Mouse (Mus musculus) heart, embryonic 11.5 days (tissue): ENCODE measurements around the gene Farp1. TPM values are rescaled to one million over a fixed set of nuclear protein-coding genes. Genes with fewer than 3 reads are reported as not detected.
A peak's percentile ranks its signal among the peaks of the same experiment; 100 is the strongest.

Source experiments
- ATAC-seq: fragments of 200-750 bp; cut with Nextera tagmentation; replicated peaks from 2 replicates; pipeline ENCODE4 v1.8.0; 2017; ENCODE audit warnings: moderate library complexity; ENCODE audit not compliant: insufficient number of reproducible peaks, low FRiP score, low TSS enrichment
- H3K27ac ChIP-seq: fragments of 300-500 bp; sonication (generic); 2 replicates; pipeline ENCODE4 v1.5.1; 2014; ENCODE audit warnings: mild to moderate bottlenecking, low read depth, low read length
- H3K27me3 ChIP-seq: fragments of 300-500 bp; sonication (generic); 2 replicates; pipeline ENCODE4 v1.6.1; 2014; ENCODE audit warnings: mild to moderate bottlenecking, low read length, mixed read lengths; ENCODE audit not compliant: control insufficient read depth, insufficient read depth
- H3K36me3 ChIP-seq: fragments of 300-500 bp; sonication (generic); 2 replicates; pipeline ENCODE4 v1.6.1; 2014; ENCODE audit warnings: mild to moderate bottlenecking, low read length, moderate library complexity, mixed read lengths; ENCODE audit not compliant: control insufficient read depth, insufficient read depth
- H3K4me1 ChIP-seq: fragments of 300-500 bp; sonication (generic); 2 replicates; pipeline ENCODE4 v1.6.1; 2014; ENCODE audit warnings: low read length; ENCODE audit not compliant: control insufficient read depth, insufficient read depth
- H3K4me2 ChIP-seq: fragments of 300-500 bp; sonication (generic); 2 replicates; pipeline ENCODE4 v1.6.1; 2014; ENCODE audit warnings: mild to moderate bottlenecking, moderate library complexity
- H3K4me3 ChIP-seq: fragments of 300-500 bp; sonication (generic); 2 replicates; pipeline ENCODE4 v1.5.1; 2014; ENCODE audit warnings: low read depth, low read length
- H3K9ac ChIP-seq: fragments of 300-500 bp; sonication (generic); 2 replicates; pipeline ENCODE4 v1.6.1; 2014; ENCODE audit warnings: mild to moderate bottlenecking, low read depth, low read length, moderate library complexity
- H3K9me3 ChIP-seq: fragments of 300-500 bp; sonication (generic); replicated peaks from 2 replicates; pipeline ENCODE4 v1.6.1; 2016; ENCODE audit warnings: low read length; ENCODE audit not compliant: control insufficient read depth
- WGBS: fragments of 180-500 bp; shearing (Covaris S2); extraction: QIAGEN DNeasy Blood & Tissue Kit; methylation state at CpG from one replicate; pipeline ENCODE4 v1.1.7; 2014; ENCODE audit not compliant: insufficient replicate concordance; 5-methylcytosine and 5-hydroxymethylcytosine counted together
- polyA plus RNA-seq: library from polyadenylated mRNA; unstranded; fragments of >200 nt; fragmentation: Nextera tagmentation; extraction: Ambion mirVana; gene quantifications from 2 replicates; pipeline ENCODE4 v1.2.1, GENCODE M21; 2014

Gene Farp1
- polyA plus RNA-seq, 1 experiment from 2014 or later = 28.1 TPM

- Histone ChIP-seq H3K4me2 (no peak overlapping the region), H3K4me1 (no peaks in the 10 kb centered on the region), H3K4me3 (no peak overlapping the region), H3K9me3 (no peaks in the 10 kb centered on the region), H3K9ac (no peak overlapping the region), H3K27ac (no peak overlapping the region), H3K36me3 (no peaks in the 10 kb centered on the region), H3K27me3 (no peaks in the 10 kb centered on the region)
- 59% methylated on average over 8 of the region's 8 CpGs for whole genome bisulfite sequencing
- no peak for ATAC-seq
Measured at GRCm38 (mm10) chr14:121025381-121025780, 9.6 kb upstream of the Farp1 start.

- 80% methylated on average over 2 of the region's 2 CpGs for WGBS
Measured at GRCm38 (mm10) chr14:121031396-121031795, 3.6 kb upstream of the Farp1 start.

GRCm38 (mm10) chr14:121034525-121034924 lies 475 bp upstream of the Farp1 start:
- no peaks in the 10 kb centered on the region for H3K27me3 ChIP-seq
- no peak overlapping the region for H3K27ac ChIP-seq
- no peaks in the 10 kb centered on the region for H3K9me3 ChIP-seq
- WGBS = 21% methylated on average over 10 of the region's 10 CpGs
- peak overlapping the region; percentile 87 for H3K4me3 ChIP-seq
- H3K9ac ChIP-seq = peak overlapping the region; percentile 94; the same call in 1 of the 2 replicates
- no peak for ATAC-seq
- H3K4me1 ChIP-seq = peaks cover 30% of the 10 kb centered on the region
- H3K4me2 ChIP-seq = peak overlapping the region; percentile 92
- H3K36me3 ChIP-seq = no peaks in the 10 kb centered on the region

More at GRCm38 (mm10) chr14:121031396-121031795, 3.6 kb upstream of the Farp1 start:
- no peak overlapping the region for H3K4me2 ChIP-seq
- no peak overlapping the region for H3K9ac ChIP-seq
- H3K27ac ChIP-seq = no peak overlapping the region
- H3K4me1 ChIP-seq = peaks cover 12% of the 10 kb centered on the region
- no peaks in the 10 kb centered on the region for H3K27me3 ChIP-seq
- no peaks in the 10 kb centered on the region for H3K9me3 ChIP-seq
- H3K36me3 ChIP-seq = no peaks in the 10 kb centered on the region
- ATAC-seq = no peak
- H3K4me3 ChIP-seq = no peak overlapping the region

GRCm38 (mm10) chr14:121035663-121036473 lies 868 bp downstream of the Farp1 start:
- H3K27me3 ChIP-seq = no peaks in the 10 kb centered on the region
- no peaks in the 10 kb centered on the region for H3K9me3 ChIP-seq
- H3K4me1 ChIP-seq = peaks cover 35% of the 10 kb centered on the region
- no peaks in the 10 kb centered on the region for H3K36me3 ChIP-seq
- peak overlapping the region; percentile 85 for H3K27ac ChIP-seq
- peak overlapping the region; percentile 92 for H3K4me2 ChIP-seq
- peak; percentile 78 for ATAC-seq
- peak overlapping the region; percentile 87 for H3K4me3 ChIP-seq
- H3K9ac ChIP-seq = peak overlapping the region; percentile 94
- WGBS = under 1% methylated on average over 68 of the region's 100 CpGs

GRCm38 (mm10) chr14:121036612-121037221 lies 1.7 kb downstream of the Farp1 start:
- ATAC-seq = no peak
- Histone ChIP-seq H3K4me3 (peak overlapping the region; percentile 87), H3K27me3 (no peaks in the 10 kb centered on the region), H3K4me2 (peak overlapping the region; percentile 92), H3K9me3 (no peaks in the 10 kb centered on the region), H3K27ac (peak overlapping the region; percentile 85), H3K36me3 (no peaks in the 10 kb centered on the region), H3K9ac (peak overlapping the region; percentile 94), H3K4me1 (peaks cover 35% of the 10 kb centered on the region)
- 1% methylated on average over 19 of the region's 19 CpGs for WGBS

GRCm38 (mm10) chr14:121037276-121037675 lies 2.3 kb downstream of the Farp1 start:
- peak overlapping the region; percentile 92 for H3K4me2 ChIP-seq
- no peaks in the 10 kb centered on the region for H3K9me3 ChIP-seq
- 39% methylated on average over 7 of the region's 7 CpGs for WGBS
- no peaks in the 10 kb centered on the region for H3K27me3 ChIP-seq
- no peak for ATAC-seq
- peak overlapping the region; percentile 94 for H3K9ac ChIP-seq
- H3K4me1 ChIP-seq = peaks cover 35% of the 10 kb centered on the region
- no peaks in the 10 kb centered on the region for H3K36me3 ChIP-seq
- peak overlapping the region; percentile 87 for H3K4me3 ChIP-seq
- H3K27ac ChIP-seq = peak overlapping the region; percentile 85

- Histone ChIP-seq H3K4me2 (peak overlapping the region; percentile 39), H3K4me1 (peaks cover 35% of the 10 kb centered on the region), H3K4me3 (no peak overlapping the region), H3K9me3 (no peaks in the 10 kb centered on the region), H3K36me3 (no peaks in the 10 kb centered on the region), H3K9ac (no peak overlapping the region), H3K27ac (0 out of 2 replicates have a peak overlapping the region, but pooled peaks have one; percentile 46), H3K27me3 (no peaks in the 10 kb centered on the region)
- no peak for ATAC-seq
- WGBS = 53% methylated on average over 5 of the region's 5 CpGs
Measured at GRCm38 (mm10) chr14:121038676-121039075, 3.7 kb downstream of the Farp1 start.

GRCm38 (mm10) chr14:121044145-121044544 lies 9.1 kb downstream of the Farp1 start:
- Histone ChIP-seq H3K4me2 (no peak overlapping the region), H3K9ac (no peak overlapping the region), H3K27me3 (no peaks in the 10 kb centered on the region), H3K9me3 (no peaks in the 10 kb centered on the region), H3K27ac (no peak overlapping the region), H3K4me3 (no peak overlapping the region), H3K4me1 (peaks cover 39% of the 10 kb centered on the region), H3K36me3 (no peaks in the 10 kb centered on the region)
- ATAC-seq = no peak
- 73% methylated on average over 3 of the region's 3 CpGs for WGBS
